Mouse (Mus musculus) intestine, embryonic 15.5 days (tissue): ENCODE results near the gene Lgals3. TPM values are rescaled to one million over a fixed set of nuclear protein-coding genes. Genes with fewer than 3 reads are reported as not detected.

ENCODE experiments used
- ATAC-seq: fragments of 200-750 bp; cut with Nextera tagmentation; 2 replicates; pipeline ENCODE4 v1.8.0; 2017; ENCODE audit warnings: moderate TSS enrichment, moderate library complexity
- H3K27ac ChIP-seq: fragments of 300-500 bp; sonication (generic); 2 replicates; pipeline ENCODE4 v1.5.1; 2015; ENCODE audit warnings: mild to moderate bottlenecking, inconsistent platforms
- H3K27me3 ChIP-seq: fragments of 300-500 bp; sonication (generic); replicated peaks from 2 replicates; pipeline ENCODE4 v1.6.1; 2015; ENCODE audit warnings: inconsistent platforms
- H3K36me3 ChIP-seq: fragments of 300-500 bp; sonication (generic); 2 replicates; pipeline ENCODE4 v1.6.1; 2015; ENCODE audit warnings: inconsistent platforms
- H3K4me1 ChIP-seq: fragments of 300-500 bp; sonication (generic); replicated peaks from 2 replicates; pipeline ENCODE4 v1.6.1; 2015; ENCODE audit warnings: inconsistent platforms
- H3K4me2 ChIP-seq: fragments of 300-500 bp; sonication (generic); replicated peaks from 2 replicates; pipeline ENCODE4 v1.6.1; 2015; ENCODE audit warnings: mild to moderate bottlenecking, inconsistent platforms
- H3K4me3 ChIP-seq: fragments of 300-500 bp; sonication (generic); replicated peaks from 2 replicates; pipeline ENCODE4 v1.5.1; 2015; ENCODE audit warnings: inconsistent platforms
- H3K9ac ChIP-seq: fragments of 300-500 bp; sonication (generic); 2 replicates; pipeline ENCODE4 v1.6.1; 2015; ENCODE audit warnings: inconsistent platforms
- H3K9me3 ChIP-seq: fragments of 300-500 bp; sonication (generic); 2 replicates; pipeline ENCODE4 v1.6.1; 2016; ENCODE audit warnings: inconsistent platforms
- WGBS: fragments of 180-500 bp; shearing (Covaris S2); methylation state at CpG from one replicate; pipeline ENCODE4 v1.1.7; 2015; 5-methylcytosine and 5-hydroxymethylcytosine counted together
- polyA plus RNA-seq: library from polyadenylated mRNA; unstranded; fragments of >200 nt; fragmentation: Nextera tagmentation; extraction: Ambion mirVana; gene quantifications from 2 replicates; pipeline ENCODE4 v1.2.1, GENCODE M21; 2015

Gene Lgals3
- polyA plus RNA-seq, 1 experiment from 2014 or later, result 19.5 TPM

GRCm38 (mm10) chr14:47352272-47352671 is 15.3 kb upstream of the Lgals3 start:
- no peak overlapping the region for H3K4me2 ChIP-seq
- H3K27ac ChIP-seq, result no peak overlapping the region
- H3K36me3 ChIP-seq, result no peaks in the 10 kb centered on the region
- no peak overlapping the region for H3K4me3 ChIP-seq
- no peaks in the 10 kb centered on the region for H3K27me3 ChIP-seq
- no peaks in the 10 kb centered on the region for H3K9me3 ChIP-seq
- H3K4me1 ChIP-seq, result 0 out of 2 replicates have a peak, but pooled peaks cover 5% of the 10 kb centered on the region
- 86% methylated on average over 10 of the region's 10 CpGs for WGBS
- ATAC-seq, result no peak
- no peak overlapping the region for H3K9ac ChIP-seq

GRCm38 (mm10) chr14:47353240-47353639 is 14.3 kb upstream of the Lgals3 start:
- H3K9ac ChIP-seq, result no peak overlapping the region
- no peaks in the 10 kb centered on the region for H3K36me3 ChIP-seq
- 0 out of 2 replicates have a peak, but pooled peaks cover 5% of the 10 kb centered on the region for H3K4me1 ChIP-seq
- H3K27me3 ChIP-seq, result no peaks in the 10 kb centered on the region
- no peak for ATAC-seq
- no peaks in the 10 kb centered on the region for H3K9me3 ChIP-seq
- no peak overlapping the region for H3K27ac ChIP-seq
- no peak overlapping the region for H3K4me3 ChIP-seq
- 71% methylated on average over 4 of the region's 4 CpGs for WGBS
- H3K4me2 ChIP-seq, result no peak overlapping the region

DNA sequence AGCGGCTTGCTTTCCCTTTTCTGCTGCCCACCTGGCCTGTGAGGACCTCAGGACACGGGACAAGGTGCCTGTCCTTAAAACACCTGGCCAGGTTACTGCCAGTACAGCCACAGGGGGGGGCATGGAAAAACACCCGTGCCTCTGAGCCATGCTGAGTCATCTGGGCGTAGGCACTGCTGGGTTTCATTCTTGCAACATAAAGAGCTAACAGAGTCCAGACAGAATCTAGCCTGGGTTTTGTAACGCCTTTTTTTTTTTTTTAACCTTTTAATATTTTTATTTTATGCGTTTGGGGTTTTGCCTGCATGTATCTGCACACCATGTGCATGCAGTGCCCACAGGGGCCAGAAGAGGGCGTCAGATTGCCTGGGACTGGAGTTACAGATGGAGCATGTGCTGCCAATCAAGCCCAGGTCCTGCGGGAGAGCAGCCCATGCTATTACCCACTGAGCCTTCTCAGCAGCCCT is 13.4 kb upstream of the Lgals3 start:
- Histone ChIP-seq H3K27me3 (no peaks in the 10 kb centered on the region), H3K9ac (no peak overlapping the region), H3K9me3 (no peaks in the 10 kb centered on the region), H3K36me3 (no peaks in the 10 kb centered on the region), H3K4me3 (no peak overlapping the region), H3K27ac (no peak overlapping the region), H3K4me2 (no peak overlapping the region), H3K4me1 (0 out of 2 replicates have a peak, but pooled peaks cover 5% of the 10 kb centered on the region)
- WGBS, result 57% methylated on average over 8 of the region's 8 CpGs
- ATAC-seq, result peak; percentile 81

- no peak overlapping the region for H3K9ac ChIP-seq
- 0 out of 2 replicates have a peak, but pooled peaks have one; percentile 65 for ATAC-seq
- no peak overlapping the region for H3K4me2 ChIP-seq
- no peaks in the 10 kb centered on the region for H3K27me3 ChIP-seq
- H3K36me3 ChIP-seq, result no peaks in the 10 kb centered on the region
- H3K4me1 ChIP-seq, result 0 out of 2 replicates have a peak, but pooled peaks cover 5% of the 10 kb centered on the region
- WGBS, result 41% methylated on average over 5 of the region's 5 CpGs
- no peak overlapping the region for H3K27ac ChIP-seq
- no peak overlapping the region for H3K4me3 ChIP-seq
- H3K9me3 ChIP-seq, result no peaks in the 10 kb centered on the region
Observed at GRCm38 (mm10) chr14:47354948-47355347, 12.6 kb upstream of the Lgals3 start.

DNA sequence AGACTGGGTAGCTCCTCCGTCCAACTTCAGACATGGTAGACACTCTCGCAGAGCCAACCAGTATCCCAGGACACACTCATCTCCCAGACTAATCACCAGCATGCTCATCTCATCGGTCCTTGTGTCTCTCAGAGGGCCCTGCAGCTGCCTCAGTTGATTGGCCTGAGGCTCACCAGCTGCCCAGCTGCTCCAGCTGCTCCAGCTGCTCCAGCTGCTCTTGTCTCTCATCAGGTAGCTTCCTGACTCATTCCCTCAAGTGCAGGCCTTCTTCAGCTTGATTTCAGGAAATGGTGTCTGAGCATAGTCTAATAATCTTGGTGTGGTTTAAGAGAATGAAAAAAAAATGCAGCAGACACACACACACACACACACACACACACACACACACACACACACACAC is 10.9 kb upstream of the Lgals3 start:
- Histone ChIP-seq H3K36me3 (no peaks in the 10 kb centered on the region), H3K9me3 (no peaks in the 10 kb centered on the region), H3K27me3 (no peaks in the 10 kb centered on the region), H3K9ac (no peak overlapping the region), H3K4me2 (no peak overlapping the region), H3K27ac (no peak overlapping the region), H3K4me1 (0 out of 2 replicates have a peak, but pooled peaks cover 5% of the 10 kb centered on the region), H3K4me3 (no peak overlapping the region)
- WGBS, result 79% methylated on average over 3 of the region's 3 CpGs
- ATAC-seq, result no peak

GRCm38 (mm10) chr14:47359610-47360009 is 7.9 kb upstream of the Lgals3 start:
- no peak overlapping the region for H3K27ac ChIP-seq
- H3K4me2 ChIP-seq, result no peak overlapping the region
- ATAC-seq, result no peak
- 0 out of 2 replicates have a peak, but pooled peaks cover 5% of the 10 kb centered on the region for H3K4me1 ChIP-seq
- no peaks in the 10 kb centered on the region for H3K27me3 ChIP-seq
- no peak overlapping the region for H3K9ac ChIP-seq
- no peak overlapping the region for H3K4me3 ChIP-seq
- 50% methylated on average over 3 of the region's 3 CpGs for WGBS
- no peaks in the 10 kb centered on the region for H3K9me3 ChIP-seq
- no peaks in the 10 kb centered on the region for H3K36me3 ChIP-seq

DNA sequence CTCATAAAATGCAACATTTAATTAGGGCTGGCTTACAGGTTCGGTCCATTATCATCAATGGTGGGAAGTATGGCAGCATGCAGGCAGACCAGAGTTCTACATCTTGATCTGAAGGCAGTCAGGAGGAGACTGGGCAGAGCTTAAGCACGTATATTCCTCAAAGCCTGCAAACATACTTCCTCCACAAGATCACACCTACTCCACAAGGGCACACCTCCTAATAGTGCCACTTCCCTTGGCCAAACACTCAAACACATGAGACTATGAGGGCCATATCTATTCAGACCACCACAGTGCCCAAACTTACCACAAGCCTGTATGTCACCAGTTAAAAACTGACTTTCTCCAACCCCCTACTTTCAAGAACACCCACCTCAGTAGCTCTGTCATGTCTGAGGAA is 6.1 kb upstream of the Lgals3 start:
- Histone ChIP-seq H3K4me3 (no peak overlapping the region), H3K9me3 (no peaks in the 10 kb centered on the region), H3K36me3 (no peaks in the 10 kb centered on the region), H3K4me1 (peaks cover 4% of the 10 kb centered on the region; the same call in 1 of the 2 replicates), H3K27me3 (no peaks in the 10 kb centered on the region), H3K9ac (no peak overlapping the region), H3K4me2 (no peak overlapping the region), H3K27ac (no peak overlapping the region)
- WGBS, result 82% methylated on average over 2 of the region's 2 CpGs
- no peak for ATAC-seq

GRCm38 (mm10) chr14:47361899-47362298 is 5.7 kb upstream of the Lgals3 start:
- no peaks in the 10 kb centered on the region for H3K27me3 ChIP-seq
- H3K36me3 ChIP-seq, result no peaks in the 10 kb centered on the region
- no peaks in the 10 kb centered on the region for H3K9me3 ChIP-seq
- no peak overlapping the region for H3K27ac ChIP-seq
- ATAC-seq, result no peak
- WGBS, result 78% methylated on average over 9 of the region's 9 CpGs
- H3K4me3 ChIP-seq, result no peak overlapping the region
- H3K4me2 ChIP-seq, result no peak overlapping the region
- H3K4me1 ChIP-seq, result peaks cover 6% of the 10 kb centered on the region
- no peak overlapping the region for H3K9ac ChIP-seq

- peak; percentile 91 for ATAC-seq
- Histone ChIP-seq H3K4me2 (peak overlapping the region; percentile 37), H3K9ac (no peak overlapping the region; the same call in 1 of the 2 replicates), H3K27me3 (no peaks in the 10 kb centered on the region), H3K27ac (peak overlapping the region; percentile 82), H3K4me3 (no peak overlapping the region), H3K36me3 (no peaks in the 10 kb centered on the region), H3K9me3 (no peaks in the 10 kb centered on the region), H3K4me1 (peaks cover 13% of the 10 kb centered on the region)
- WGBS, result 31% methylated on average over 21 of the region's 21 CpGs
Observed at GRCm38 (mm10) chr14:47364742-47365449, 2.7 kb upstream of the Lgals3 start.

DNA sequence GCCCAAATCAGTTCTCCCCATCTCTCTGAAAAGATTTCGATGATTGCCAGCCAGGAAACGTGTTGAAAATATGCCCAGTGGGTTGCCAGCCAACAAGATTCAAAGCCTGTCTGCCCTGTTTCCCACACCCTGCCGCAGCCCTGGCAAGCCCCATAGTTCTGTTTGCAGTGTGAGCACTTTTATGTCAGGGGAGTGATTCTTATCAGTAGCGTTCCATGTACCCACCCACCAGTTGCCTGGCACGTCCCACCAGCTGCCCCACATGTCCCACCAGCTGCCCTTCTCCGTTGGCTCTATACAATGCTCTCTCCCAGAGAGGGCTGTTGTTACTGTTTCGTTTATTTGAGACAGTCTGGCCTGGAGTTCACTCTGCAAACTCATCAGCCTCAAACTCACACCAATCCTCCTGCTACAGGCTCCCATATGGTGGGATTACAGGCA is 650 bp upstream of the Lgals3 start:
- no peak overlapping the region for H3K4me2 ChIP-seq
- peak; percentile 39 for ATAC-seq
- no peaks in the 10 kb centered on the region for H3K36me3 ChIP-seq
- H3K4me3 ChIP-seq, result no peak overlapping the region
- peaks cover 15% of the 10 kb centered on the region for H3K4me1 ChIP-seq
- no peak overlapping the region for H3K9ac ChIP-seq
- 32% methylated on average over 7 of the region's 7 CpGs for WGBS
- H3K27ac ChIP-seq, result peak overlapping the region; percentile 67; the same call in 1 of the 2 replicates
- H3K9me3 ChIP-seq, result no peaks in the 10 kb centered on the region
- H3K27me3 ChIP-seq, result no peaks in the 10 kb centered on the region

DNA sequence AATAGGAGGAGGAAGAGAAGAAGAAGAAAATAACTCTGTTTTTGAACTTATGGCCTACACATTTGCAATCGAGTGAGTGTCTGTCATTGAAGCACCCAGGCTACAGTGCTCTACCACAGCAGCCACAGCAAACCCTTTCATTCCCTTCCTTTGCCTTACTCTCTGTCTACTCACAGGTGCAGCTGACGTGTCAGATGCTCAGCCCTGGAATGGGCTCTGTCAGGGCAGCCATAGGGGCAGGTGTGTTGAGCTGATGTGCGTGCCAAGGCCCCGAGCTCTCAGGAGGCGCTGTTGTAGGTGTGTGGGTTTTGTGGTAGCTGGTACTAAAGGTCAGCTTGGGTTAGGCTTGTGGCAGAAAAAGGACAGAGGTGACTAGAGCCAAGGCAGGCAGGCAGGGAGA is 2.2 kb downstream of the Lgals3 start:
- Histone ChIP-seq H3K9ac (no peak overlapping the region), H3K9me3 (no peaks in the 10 kb centered on the region), H3K4me1 (peaks cover 28% of the 10 kb centered on the region), H3K36me3 (no peaks in the 10 kb centered on the region), H3K27me3 (peaks cover 8% of the 10 kb centered on the region), H3K4me2 (no peak overlapping the region), H3K27ac (no peak overlapping the region), H3K4me3 (no peak overlapping the region)
- no peak for ATAC-seq
- WGBS, result 89% methylated on average over 5 of the region's 5 CpGs

DNA sequence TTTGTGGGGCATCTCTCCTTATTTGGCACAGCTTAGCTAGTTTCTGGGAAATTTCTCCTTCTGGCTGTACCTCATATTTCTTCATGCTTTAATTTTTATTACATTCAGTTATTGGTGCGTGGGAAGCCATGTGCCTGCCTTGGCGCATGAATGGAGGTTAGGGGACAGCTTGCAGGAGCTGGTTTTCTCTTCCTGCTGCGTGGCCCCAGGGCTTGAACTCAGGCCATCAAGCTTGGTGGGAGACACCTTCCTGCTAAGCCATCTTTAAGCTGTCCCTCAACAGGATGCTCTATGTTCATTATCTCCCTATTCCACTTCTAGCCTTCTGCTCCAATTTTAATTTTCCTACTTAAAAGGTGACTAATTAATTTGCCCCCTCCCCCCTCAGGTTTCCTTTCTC is 3.2 kb downstream of the Lgals3 start:
- 75% methylated on average over 3 of the region's 3 CpGs for WGBS
- Histone ChIP-seq H3K4me2 (no peak overlapping the region), H3K9ac (no peak overlapping the region), H3K4me3 (no peak overlapping the region), H3K27ac (no peak overlapping the region), H3K4me1 (peaks cover 28% of the 10 kb centered on the region), H3K27me3 (peaks cover 8% of the 10 kb centered on the region), H3K9me3 (no peaks in the 10 kb centered on the region), H3K36me3 (no peaks in the 10 kb centered on the region)
- ATAC-seq, result no peak

DNA sequence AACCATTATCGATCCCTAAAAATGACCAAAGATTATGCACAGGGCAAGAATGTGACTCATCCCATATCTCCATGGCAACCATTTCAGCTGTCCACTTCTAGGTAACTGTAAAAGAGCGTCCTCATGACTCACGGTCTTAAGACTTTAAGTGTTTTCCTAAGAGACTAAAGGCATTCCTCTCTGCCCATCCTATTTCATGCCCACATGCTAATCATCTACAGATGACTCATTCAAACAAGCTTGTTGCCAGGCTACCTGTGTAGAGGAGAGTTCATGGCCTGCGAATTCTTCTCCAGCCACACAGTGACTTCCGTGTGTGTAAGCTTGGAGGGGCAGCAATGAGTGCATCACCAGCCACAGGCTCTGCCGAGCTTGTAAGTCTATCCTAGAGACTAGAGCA is 4.1 kb downstream of the Lgals3 start:
- Histone ChIP-seq H3K27ac (no peak overlapping the region), H3K36me3 (no peaks in the 10 kb centered on the region), H3K4me3 (no peak overlapping the region), H3K27me3 (peaks cover 8% of the 10 kb centered on the region), H3K4me1 (peaks cover 23% of the 10 kb centered on the region), H3K9ac (no peak overlapping the region), H3K4me2 (no peak overlapping the region), H3K9me3 (no peaks in the 10 kb centered on the region)
- ATAC-seq, result peak; percentile 77
- 50% methylated on average over 6 of the region's 6 CpGs for WGBS
